In genomic region chr7:40103057-40103945, GRCm38 (mm10) we compare ENCODE assay signal across 18 mouse cellular contexts.
DNase-seq lines count a peak whose midpoint lies in the region; ATAC-seq lines count a peak whose summit lies in the region.
"Had no signal": no experiment of that assay in that cellular context is flagged by ENCODE, and none has a peak within 500 bp of the region (broad histone marks: within the 10 kb centered on the region; RNA-seq: fewer than 3 reads in every experiment).

No protein-coding gene starts in this region.

- no peak for ATAC-seq in hindbrain, embryonic 14.5 days (ENCODE audit: low FRiP score)
- ATAC-seq: hindbrain, embryonic 16.5 days had no signal

- H3K4me3 ChIP-seq in hindbrain, embryonic 14.5 days (replicated peaks; ENCODE audit: low read length): no peak overlapping the region
- H3K4me3 ChIP-seq: embryonic facial prominence, embryonic 10.5 days; erythroblast, embryonic 14.5 days; liver, embryonic 13.5 days; myocyte had no signal

- WGBS in hindbrain, embryonic 14.5 days: 87% methylated on average over 7 of the region's 7 CpGs

- H3K9ac ChIP-seq in hindbrain, embryonic 14.5 days: no peak overlapping the region
- H3K9ac ChIP-seq: liver, embryonic 13.5 days had no signal

- H3K4me1 ChIP-seq in hindbrain, embryonic 14.5 days (replicated peaks; ENCODE audit: control insufficient read depth, insufficient read depth, low read length): no peaks in the 10 kb centered on the region
- H3K4me1 ChIP-seq: embryonic facial prominence, embryonic 10.5 days; liver, embryonic 13.5 days had no signal

- no peaks in the 10 kb centered on the region for H3K27me3 ChIP-seq in hindbrain, embryonic 14.5 days (ENCODE audit: control insufficient read depth, insufficient read depth, low read length)
- H3K27me3 ChIP-seq: liver, embryonic 13.5 days had no signal

- no peak overlapping the region for H3K27ac ChIP-seq in hindbrain, embryonic 14.5 days
- H3K27ac ChIP-seq: embryonic facial prominence, embryonic 10.5 days; liver, embryonic 13.5 days had no signal

- H3K9me3 ChIP-seq in hindbrain, embryonic 14.5 days (ENCODE audit: control insufficient read depth, low read length): no peaks in the 10 kb centered on the region
- H3K9me3 ChIP-seq: embryonic facial prominence, embryonic 10.5 days; liver, embryonic 13.5 days had no signal

- H3K36me3 ChIP-seq in hindbrain, embryonic 14.5 days (replicated peaks; ENCODE audit: control insufficient read depth, insufficient read depth): no peaks in the 10 kb centered on the region
- H3K36me3 ChIP-seq: embryonic facial prominence, embryonic 10.5 days; liver, embryonic 13.5 days had no signal

- H3K4me2 ChIP-seq in hindbrain, embryonic 14.5 days (replicated peaks): no peak overlapping the region
- H3K4me2 ChIP-seq: liver, embryonic 13.5 days had no signal

- DNase-seq in gastrocnemius, adult 18-20 months (ENCODE audit: low spot score): peak; percentile 9
- no peak for DNase-seq in gastrocnemius, postnatal 25 days
- DNase-seq in ovary, adult 18-20 months (ENCODE audit: low spot score): peak; percentile 26
- DNase-seq in ovary, postnatal 36 days (ENCODE audit: low spot score): no peak
- DNase-seq in fat pad, adult 2 months (ENCODE audit: extremely low read depth, low read depth, low spot score): peak; percentile 34
- DNase-seq in natural killer cell, adult 2 months (ENCODE audit: low spot score in 2 of 2): no peak
- DNase-seq in cerebellum, adult 18-20 months: no peak
- DNase-seq in hindbrain, embryonic 14.5 days (ENCODE audit: low spot score): no peak
- DNase-seq: cerebellum, adult 11 months; cerebellum, postnatal 36 days; gastrocnemius, postnatal 14 days; kidney, adult 18-20 months; liver, embryonic 13.5 days; right cerebral cortex, postnatal 14 days had no signal

Comparison
In these comparisons a context has a peak if more than half of its experiments do, and no peak if none do; other contexts are left out.
1. DNase-seq: peak in gastrocnemius, adult 18-20 months (single experiment), ovary, adult 18-20 months (single experiment) and fat pad, adult 2 months (single experiment); none in gastrocnemius, postnatal 25 days (single experiment), ovary, postnatal 36 days (single experiment), natural killer cell, adult 2 months (0 of 2), cerebellum, adult 18-20 months (0 of 2) and hindbrain, embryonic 14.5 days (single experiment).